Mouse (Mus musculus) cerebellum, postnatal 10 days (tissue): ENCODE measurements around the gene Fdxr.

ENCODE experiments used
- DNase-seq, 2 experiments: peaks; one replicate each; pipeline ENCODE4 v3.0.0; 2021; ENCODE audit warnings: mixed read lengths in 2 of 2

The Fdxr gene

GRCm38 (mm10) chr11:115276780-115277603 is at the start of gene Fdxr:
Fdxr (minus strand) TSS chr11:115277050.
- peak; percentile 98 to 99 for DNase-seq

GRCm38 (mm10) chr11:115323354-115323753 is 46.5 kb upstream of the Fdxr start:
- peak in 1 of 2 experiments; percentile 39 for DNase-seq

- peak; percentile 84 to 88 for DNase-seq
Measured at GRCm38 (mm10) chr11:115321906-115322693, 45.2 kb upstream of the Fdxr start, which contains the start of gene Ush1g. Ush1g (minus strand) TSS chr11:115322041.

- DNase-seq = peak; percentile 79 to 87
Measured at GRCm38 (mm10) chr11:115319704-115320383, 43.0 kb upstream of the Fdxr start.

- peak in 1 of 2 experiments; percentile 50 for DNase-seq
Measured at GRCm38 (mm10) chr11:115318245-115319027, 41.6 kb upstream of the Fdxr start.

GRCm38 (mm10) chr11:115317204-115317603 is 40.4 kb upstream of the Fdxr start:
- no peak for DNase-seq

- DNase-seq = peak; percentile 38 to 58
Measured at GRCm38 (mm10) chr11:115314249-115314648, 37.4 kb upstream of the Fdxr start.

GRCm38 (mm10) chr11:115308781-115309180 is 31.9 kb upstream of the Fdxr start:
- DNase-seq = no peak

GRCm38 (mm10) chr11:115306863-115307262 is 30.0 kb upstream of the Fdxr start, which contains the start of gene Otop2:
Otop2 (plus strand) TSS chr11:115307163.
- DNase-seq = no peak

GRCm38 (mm10) chr11:115303167-115303566 is 26.3 kb upstream of the Fdxr start:
- no peak for DNase-seq

GRCm38 (mm10) chr11:115301351-115301750 is 24.5 kb upstream of the Fdxr start:
- no peak for DNase-seq

- no peak for DNase-seq
Measured at GRCm38 (mm10) chr11:115300745-115301144, 23.9 kb upstream of the Fdxr start.

GRCm38 (mm10) chr11:115298160-115298559 is 21.3 kb upstream of the Fdxr start:
- no peak for DNase-seq

- peak; percentile 84 to 85 for DNase-seq
Measured at GRCm38 (mm10) chr11:115297214-115297826, 20.5 kb upstream of the Fdxr start, which contains the start of gene Fads6. Fads6 (minus strand) TSS chr11:115297663.

GRCm38 (mm10) chr11:115296471-115297210 is 19.8 kb upstream of the Fdxr start:
- DNase-seq = peak; percentile 60 to 67

GRCm38 (mm10) chr11:115295939-115296338 is 19.1 kb upstream of the Fdxr start:
- DNase-seq = no peak

GRCm38 (mm10) chr11:115292631-115293375 is 16.0 kb upstream of the Fdxr start:
- no peak for DNase-seq

GRCm38 (mm10) chr11:115291503-115291902 is 14.7 kb upstream of the Fdxr start:
- no peak for DNase-seq

GRCm38 (mm10) chr11:115290919-115291318 is 14.1 kb upstream of the Fdxr start:
- no peak for DNase-seq

- DNase-seq = no peak
Measured at GRCm38 (mm10) chr11:115290314-115290713, 13.5 kb upstream of the Fdxr start.
